Mouse (Mus musculus): ENCODE results near the gene Rbm4. TPM values are rescaled to one million over a fixed set of nuclear protein-coding genes. Genes with fewer than 3 reads are reported as not detected.
"Not testable (repeated sequence)": the region's sequence is repeated elsewhere in the genome, so short reads cannot be mapped to it uniquely, and the experiment has no call there.

Rbm4 gene
- polyA plus RNA-seq, 1 experiment from 2014 or later = 72.3 TPM

DNA sequence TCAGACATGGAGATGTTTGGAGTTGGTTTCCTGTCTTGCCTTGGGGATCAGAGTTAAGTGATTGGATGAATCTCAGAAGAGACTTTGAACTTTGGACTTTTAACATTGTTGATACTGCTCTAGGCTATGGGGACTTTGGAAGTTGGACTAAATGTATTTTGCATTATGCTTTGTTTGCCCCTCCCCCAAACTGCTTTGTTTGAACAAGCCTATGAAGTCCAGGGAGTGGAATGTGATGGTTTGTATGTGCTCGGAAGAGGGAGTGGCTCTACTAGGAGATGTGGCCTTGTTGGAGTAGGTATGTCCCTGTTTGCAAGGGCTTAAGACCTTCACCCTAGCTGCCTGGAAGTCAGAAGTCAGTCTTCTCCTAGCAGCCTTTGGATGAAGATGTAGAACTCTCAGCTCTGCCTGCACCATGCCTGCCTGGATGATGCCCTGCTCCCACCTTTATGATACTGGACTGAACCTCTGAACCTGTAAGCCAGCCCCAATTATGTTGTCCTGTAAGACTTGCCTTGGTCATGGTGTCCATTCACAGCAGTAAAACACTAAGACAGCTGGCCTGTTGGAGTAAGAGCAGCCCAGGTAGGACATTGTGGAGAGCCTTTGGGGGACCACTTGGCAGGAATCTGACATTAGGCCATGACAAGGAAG is 23.6 kb upstream of the Rbm4 start:
- 66% methylated on average over 1 of the region's 1 CpGs for WGBS
- peaks cover 2% of the 10 kb centered on the region for H3K4me1 ChIP-seq (replicated peaks)

DNA sequence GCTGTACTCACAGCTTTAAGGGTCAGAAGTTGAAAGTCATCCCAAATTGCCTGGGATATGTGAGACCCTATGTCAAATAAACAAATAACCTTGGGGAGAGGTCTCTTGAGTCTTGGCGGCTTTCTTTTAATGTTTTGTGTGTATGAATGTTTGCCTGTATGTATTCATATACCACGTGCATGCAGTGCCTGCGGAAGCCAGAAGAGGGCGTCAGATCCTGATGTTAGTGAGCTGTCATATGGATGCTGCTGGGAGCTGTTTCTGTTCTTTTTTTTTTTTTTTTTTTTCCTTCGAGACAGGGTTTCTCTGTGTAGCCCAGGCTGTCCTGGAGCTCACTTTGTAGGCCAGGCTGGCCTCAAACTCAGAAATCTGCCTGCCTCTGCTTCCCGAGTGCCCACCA is 19.3 kb upstream of the Rbm4 start:
- no peak overlapping the region for H3K9ac ChIP-seq
- peaks cover 30% of the 10 kb centered on the region for H3K4me1 ChIP-seq (replicated peaks)
- H3K4me3 ChIP-seq = no peak overlapping the region
- no peak overlapping the region for H3K4me2 ChIP-seq
- no peak overlapping the region for H3K27ac ChIP-seq (replicated peaks)
- H3K36me3 ChIP-seq = no peaks in the 10 kb centered on the region
- no peaks in the 10 kb centered on the region for H3K9me3 ChIP-seq
- whole genome bisulfite sequencing = 76% methylated on average over 6 of the region's 6 CpGs
- H3K27me3 ChIP-seq = no peaks in the 10 kb centered on the region
- no peak for ATAC-seq (ENCODE audit: low FRiP score, low read depth)

More for the DNA sequence above, 23.6 kb upstream of the Rbm4 start:
- Histone ChIP-seq H3K4me2 (no peak overlapping the region), H3K4me3 (no peak overlapping the region), H3K27ac (replicated peaks) (no peak overlapping the region), H3K36me3 (no peaks in the 10 kb centered on the region), H3K9ac (no peak overlapping the region), H3K27me3 (no peaks in the 10 kb centered on the region), H3K9me3 (no peaks in the 10 kb centered on the region)
- ATAC-seq (ENCODE audit: low FRiP score, low read depth) = no peak

DNA sequence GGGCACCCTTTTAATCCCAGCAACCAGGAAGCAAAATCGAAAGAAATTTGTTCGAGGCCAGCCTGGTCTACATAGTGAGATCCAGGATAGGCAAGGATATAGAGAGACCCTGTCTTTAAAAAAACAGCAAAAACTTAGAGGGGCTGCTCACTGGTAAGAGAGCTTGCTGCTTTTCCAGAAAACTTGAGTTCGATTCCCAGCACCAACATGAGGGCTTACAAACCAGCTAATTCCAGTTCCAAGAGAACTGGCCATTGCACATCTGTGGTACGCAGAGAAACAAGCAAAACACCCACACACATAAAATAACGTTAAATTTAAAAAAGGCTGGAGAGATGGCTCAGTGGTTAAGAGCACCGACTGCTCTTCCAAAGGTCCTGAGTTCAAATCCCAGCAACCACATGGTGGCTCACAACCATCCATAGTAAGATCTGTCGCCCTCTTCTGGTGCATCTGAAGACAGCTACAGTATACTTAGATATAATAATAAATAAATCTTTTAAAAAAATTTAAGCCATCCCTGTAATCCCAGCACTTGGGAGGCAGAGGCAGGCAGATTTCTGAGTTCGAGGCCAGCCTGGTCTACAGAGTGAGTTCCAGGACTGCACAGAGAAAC is 18.7 kb upstream of the Rbm4 start:
- H3K4me3 ChIP-seq = peak overlapping the region; percentile 80
- WGBS = 82% methylated on average over 8 of the region's 8 CpGs
- H3K4me1 ChIP-seq (replicated peaks) = peaks cover 35% of the 10 kb centered on the region
- H3K36me3 ChIP-seq; H3K9me3 ChIP-seq; ATAC-seq (ENCODE audit: low FRiP score, low read depth); H3K27me3 ChIP-seq: not testable (repeated sequence)
- peak overlapping the region; percentile 94 for H3K27ac ChIP-seq (replicated peaks)
- H3K9ac ChIP-seq = peak overlapping the region; percentile 80
- H3K4me2 ChIP-seq = peak overlapping the region; percentile 73

DNA sequence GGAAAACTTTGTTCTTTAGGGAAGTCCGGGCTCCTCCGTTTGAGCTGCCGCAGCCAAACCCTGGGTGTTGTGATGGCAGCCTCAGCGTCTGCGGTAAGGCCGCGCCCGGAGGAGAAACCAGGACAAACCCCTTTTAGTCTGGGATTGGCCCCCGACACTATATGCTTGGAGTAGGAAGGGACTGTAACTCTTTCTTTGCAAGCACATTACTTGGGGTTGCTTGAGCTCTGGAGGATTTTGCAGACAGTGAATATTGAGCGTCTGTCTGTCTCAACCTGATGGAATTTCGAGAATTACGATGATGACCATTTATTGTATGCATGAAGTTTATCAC is 18.2 kb upstream of the Rbm4 start:
- H3K27me3 ChIP-seq = no peaks in the 10 kb centered on the region
- no peaks in the 10 kb centered on the region for H3K9me3 ChIP-seq
- peak overlapping the region; percentile 80 for H3K4me3 ChIP-seq
- H3K4me2 ChIP-seq = peak overlapping the region; percentile 73
- H3K4me1 ChIP-seq (replicated peaks) = peaks cover 39% of the 10 kb centered on the region
- 6% methylated on average over 12 of the region's 12 CpGs for WGBS
- peak; percentile 40; the same call in 1 of the 2 replicates for ATAC-seq (ENCODE audit: low FRiP score, low read depth)
- no peaks in the 10 kb centered on the region for H3K36me3 ChIP-seq
- H3K27ac ChIP-seq (replicated peaks) = peak overlapping the region; percentile 94
- peak overlapping the region; percentile 80 for H3K9ac ChIP-seq

DNA sequence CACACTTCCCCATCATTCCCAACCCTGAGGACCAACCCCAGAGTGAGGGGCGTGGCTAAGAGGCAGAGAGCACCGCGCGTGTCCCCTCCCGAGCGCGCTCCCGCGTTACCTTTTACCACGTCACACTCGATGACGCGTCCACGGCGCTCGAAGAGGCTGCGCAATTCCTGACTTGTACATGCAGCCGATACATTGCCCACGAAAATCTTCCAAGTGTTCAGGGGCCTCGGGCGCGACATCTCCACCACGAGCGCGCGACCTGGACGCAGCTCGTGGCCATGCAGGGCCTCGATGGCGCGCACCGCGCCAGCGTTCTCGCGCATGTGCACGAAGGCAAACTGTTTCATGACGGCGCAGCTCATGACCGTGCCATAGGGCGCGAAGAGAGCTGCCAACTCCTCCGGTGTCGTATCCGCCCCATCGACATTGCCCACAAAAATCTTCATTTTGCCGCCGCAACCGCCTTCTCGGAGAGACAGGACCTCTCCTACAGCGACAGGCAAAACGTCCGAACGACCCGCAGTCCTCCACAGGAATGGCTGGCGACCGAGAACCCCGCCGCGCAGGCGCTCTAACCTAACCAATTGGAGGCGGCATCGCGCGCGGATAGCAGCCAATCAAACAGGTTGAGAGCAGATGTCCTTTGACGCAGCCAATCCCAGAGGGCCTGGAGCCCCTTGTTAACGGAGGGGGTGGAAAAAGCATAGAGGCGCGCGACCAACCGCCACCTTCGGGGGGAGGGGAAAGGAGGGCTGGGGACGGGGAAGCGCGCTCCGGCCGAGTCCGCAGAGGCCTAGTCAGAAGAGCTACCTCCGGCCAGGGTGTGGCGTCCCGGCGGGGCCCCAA is 17.6 kb upstream of the Rbm4 start, which contains the start of the genes Gm21992 and Rbm14:
Gene Gm21992 (minus strand): TSS at position 550 of the 846 bp plus-strand sequence.
Gene Rbm14 (minus strand): TSS at position 572 of the 846 bp plus-strand sequence.
- H3K27ac ChIP-seq (replicated peaks) = peak within 1 kb of the TSS; percentile 94
- H3K4me1 ChIP-seq (replicated peaks) = peaks cover 39% of the 10 kb centered on the region
- H3K4me3 ChIP-seq = peak within 1 kb of the TSS; percentile 80
- under 1% methylated on average over 83 of the region's 83 CpGs for WGBS
- no peaks in the 10 kb centered on the region for H3K9me3 ChIP-seq
- no peaks in the 10 kb centered on the region for H3K27me3 ChIP-seq
- H3K9ac ChIP-seq = peak within 1 kb of the TSS; percentile 80
- peak within 1 kb of the TSS; percentile 81 for H3K4me2 ChIP-seq
- no peaks in the 10 kb centered on the region for H3K36me3 ChIP-seq
- ATAC-seq (ENCODE audit: low FRiP score, low read depth) = peak; percentile 99

DNA sequence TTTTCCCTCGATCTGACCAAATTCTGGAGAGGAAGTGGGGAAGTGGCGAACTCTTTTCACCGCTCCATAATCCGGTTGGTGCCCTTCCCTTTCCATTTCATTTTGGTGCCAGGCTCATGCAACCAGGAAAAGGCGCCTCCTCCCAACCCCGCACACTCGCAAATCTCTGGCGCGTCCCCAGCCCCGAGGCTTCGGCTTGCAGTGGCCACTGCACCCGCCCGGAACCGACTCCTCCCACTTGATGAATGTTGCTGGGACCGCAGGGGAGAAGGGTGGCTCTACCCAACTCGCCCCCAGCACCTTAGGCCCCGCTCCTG is 17.0 kb upstream of the Rbm4 start:
- H3K36me3 ChIP-seq = no peaks in the 10 kb centered on the region
- peak overlapping the region; percentile 80 for H3K4me3 ChIP-seq
- ATAC-seq (ENCODE audit: low FRiP score, low read depth) = no peak
- WGBS = 0% methylated on average over 17 of the region's 17 CpGs
- H3K4me1 ChIP-seq (replicated peaks) = peaks cover 39% of the 10 kb centered on the region
- peak overlapping the region; percentile 94 for H3K27ac ChIP-seq (replicated peaks)
- H3K9me3 ChIP-seq = no peaks in the 10 kb centered on the region
- H3K9ac ChIP-seq = peak overlapping the region; percentile 74
- no peaks in the 10 kb centered on the region for H3K27me3 ChIP-seq
- peak overlapping the region; percentile 81 for H3K4me2 ChIP-seq

DNA sequence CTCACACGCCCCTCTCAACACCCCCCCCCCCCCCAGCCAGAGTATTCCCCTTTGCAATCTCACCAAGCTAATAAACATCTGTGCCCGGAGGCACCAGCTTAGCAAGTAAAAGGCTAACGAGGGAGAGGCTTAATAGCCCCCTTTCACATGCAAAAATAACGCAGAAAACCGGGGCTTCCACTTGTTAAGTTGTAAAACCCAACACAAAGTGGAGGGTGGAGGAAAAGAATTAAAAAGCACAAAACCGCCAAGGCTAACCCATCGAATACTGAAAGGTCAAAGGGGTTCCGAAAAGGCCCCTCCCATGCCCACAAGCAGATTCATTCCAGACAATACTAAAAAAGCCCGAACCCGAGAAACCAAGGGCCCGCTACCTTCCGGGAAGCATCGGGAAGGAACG is 16.6 kb upstream of the Rbm4 start:
- Histone ChIP-seq H3K27ac (replicated peaks) (peak overlapping the region; percentile 94), H3K36me3 (no peaks in the 10 kb centered on the region), H3K9me3 (no peaks in the 10 kb centered on the region), H3K9ac (peak overlapping the region; percentile 74), H3K4me2 (peak overlapping the region; percentile 81), H3K4me3 (peak overlapping the region; percentile 80), H3K27me3 (no peaks in the 10 kb centered on the region), H3K4me1 (replicated peaks) (peaks cover 40% of the 10 kb centered on the region)
- 0% methylated on average over 14 of the region's 14 CpGs for WGBS
- ATAC-seq (ENCODE audit: low FRiP score, low read depth) = no peak

DNA sequence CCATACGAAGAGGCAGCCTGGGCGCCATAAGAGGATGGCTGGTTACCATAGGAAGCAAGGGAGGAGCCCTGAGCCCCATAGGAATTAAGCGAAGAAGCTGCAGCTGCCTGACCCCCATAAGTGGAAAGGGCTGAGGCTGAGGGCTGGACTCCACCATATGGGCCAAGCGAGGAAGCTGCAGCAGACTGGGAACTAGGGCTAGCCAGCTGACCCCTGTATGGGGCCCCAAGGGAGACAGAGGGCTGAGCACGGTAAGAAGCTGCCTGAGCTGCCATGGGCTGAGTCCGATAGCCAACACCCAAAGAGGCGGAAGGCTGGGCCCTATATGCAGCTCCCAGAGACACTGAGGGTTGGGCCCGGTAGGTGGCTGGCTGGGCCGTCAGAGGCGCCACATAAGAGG is 9.6 kb upstream of the Rbm4 start:
- Histone ChIP-seq H3K9me3 (no peaks in the 10 kb centered on the region), H3K27me3 (no peaks in the 10 kb centered on the region), H3K36me3 (peaks cover 43% of the 10 kb centered on the region), H3K4me3 (no peak overlapping the region), H3K9ac (no peak overlapping the region), H3K4me1 (replicated peaks) (peaks cover 15% of the 10 kb centered on the region), H3K4me2 (no peak overlapping the region), H3K27ac (replicated peaks) (no peak overlapping the region)
- 74% methylated on average over 10 of the region's 10 CpGs for WGBS
- ATAC-seq (ENCODE audit: low FRiP score, low read depth) = no peak

DNA sequence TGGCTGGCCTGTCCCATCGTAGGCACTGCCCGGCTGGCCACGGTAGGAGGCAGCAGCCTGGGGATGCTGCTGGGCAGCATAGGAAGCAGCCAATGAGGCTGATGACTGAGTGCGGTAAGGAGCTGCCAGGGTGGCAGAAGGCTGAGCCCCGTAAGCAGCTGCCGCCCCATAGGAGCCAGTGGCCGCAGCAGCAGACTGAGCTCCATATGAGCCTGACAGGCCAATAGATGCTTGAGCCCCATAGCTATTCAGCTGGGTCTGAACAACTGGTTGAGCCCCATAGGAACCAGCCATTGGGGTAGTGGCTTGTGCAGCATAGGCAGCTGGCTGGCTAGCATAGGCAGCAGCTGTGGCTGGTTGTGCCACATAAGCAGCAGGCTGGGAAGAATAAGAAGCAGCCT is 9.0 kb upstream of the Rbm4 start:
- Histone ChIP-seq H3K36me3 (peaks cover 44% of the 10 kb centered on the region), H3K4me2 (no peak overlapping the region)
- ATAC-seq (ENCODE audit: low FRiP score, low read depth) = peak; percentile 46; the same call in 1 of the 2 replicates

DNA sequence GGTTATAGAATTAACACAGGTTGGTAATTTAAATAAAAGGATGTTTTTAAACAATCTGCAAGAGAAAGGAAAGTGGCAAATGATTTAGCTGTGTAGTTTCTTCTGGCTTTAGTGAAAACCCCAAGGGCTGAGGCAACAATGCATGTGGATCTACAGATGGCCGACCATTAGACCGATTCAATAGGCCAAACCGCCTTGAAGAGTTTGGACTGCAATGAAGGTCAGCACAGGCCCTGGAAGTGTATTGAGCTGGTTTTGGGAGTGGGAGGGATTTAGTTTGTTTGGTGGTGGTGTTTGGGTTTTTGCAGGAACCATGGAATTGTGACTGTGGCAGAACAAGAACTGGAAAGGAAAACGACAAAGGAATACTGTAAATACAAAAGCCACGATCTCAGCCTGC is 5.4 kb upstream of the Rbm4 start:
- no peaks in the 10 kb centered on the region for H3K27me3 ChIP-seq
- 93% methylated on average over 5 of the region's 5 CpGs for WGBS
- ATAC-seq (ENCODE audit: low FRiP score, low read depth) = no peak
- no peaks in the 10 kb centered on the region for H3K9me3 ChIP-seq
- no peak overlapping the region for H3K9ac ChIP-seq
- peaks cover 13% of the 10 kb centered on the region for H3K4me1 ChIP-seq (replicated peaks)
- H3K4me2 ChIP-seq = no peak overlapping the region
- H3K4me3 ChIP-seq = no peak overlapping the region
- no peak overlapping the region for H3K27ac ChIP-seq (replicated peaks)
- H3K36me3 ChIP-seq = peaks cover 47% of the 10 kb centered on the region

More for the DNA sequence above, 9.0 kb upstream of the Rbm4 start:
- Histone ChIP-seq H3K4me3 (no peak overlapping the region), H3K9me3 (no peaks in the 10 kb centered on the region), H3K27me3 (no peaks in the 10 kb centered on the region), H3K9ac (no peak overlapping the region), H3K27ac (replicated peaks) (no peak overlapping the region), H3K4me1 (replicated peaks) (peaks cover 9% of the 10 kb centered on the region)
- WGBS = 79% methylated on average over 7 of the region's 7 CpGs

DNA sequence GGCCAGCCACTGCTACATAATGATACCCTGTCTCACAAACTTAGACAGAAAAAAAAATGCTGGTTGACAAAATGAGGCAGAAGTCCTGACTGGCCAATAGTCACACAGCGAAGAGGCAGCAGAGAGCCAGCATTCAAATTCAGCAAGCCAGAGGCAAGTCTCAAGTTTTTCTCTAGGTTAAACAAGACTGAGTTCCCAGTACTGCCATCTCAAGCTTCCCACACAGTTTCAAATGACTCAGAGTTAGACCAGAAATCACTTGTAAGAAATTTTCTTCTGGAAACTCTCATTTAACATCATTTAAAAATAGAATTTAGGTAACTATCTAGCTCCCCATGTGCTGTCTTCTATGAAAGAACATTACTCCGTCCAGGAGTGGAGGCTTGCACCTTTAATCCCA is 4.1 kb upstream of the Rbm4 start:
- Histone ChIP-seq H3K27ac (replicated peaks) (no peak overlapping the region), H3K4me1 (replicated peaks) (peaks cover 15% of the 10 kb centered on the region), H3K36me3 (peaks cover 44% of the 10 kb centered on the region), H3K4me2 (no peak overlapping the region), H3K4me3 (no peak overlapping the region), H3K27me3 (no peaks in the 10 kb centered on the region), H3K9me3 (no peaks in the 10 kb centered on the region), H3K9ac (no peak overlapping the region)
- no peak for ATAC-seq (ENCODE audit: low FRiP score, low read depth)
- 99% methylated on average over 2 of the region's 2 CpGs for WGBS

DNA sequence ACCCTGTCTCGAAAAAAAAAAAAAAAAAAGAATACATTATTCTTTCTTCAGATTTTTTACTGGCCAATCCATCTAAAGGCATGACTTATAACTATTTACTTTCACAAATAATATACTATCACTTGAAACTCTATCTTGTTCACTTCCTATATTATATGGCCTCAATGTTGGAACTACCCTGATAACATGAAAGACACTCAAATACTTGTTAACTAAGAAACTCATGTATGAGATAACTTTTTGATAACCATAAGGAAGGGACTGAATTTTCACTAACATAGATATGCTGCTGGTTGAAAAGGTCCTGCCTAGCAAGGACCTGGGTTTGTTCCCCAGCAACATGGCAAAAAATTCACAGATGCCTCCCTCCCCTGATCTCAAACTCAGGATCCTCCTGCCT is 2.2 kb upstream of the Rbm4 start:
- Histone ChIP-seq H3K36me3 (peaks cover 38% of the 10 kb centered on the region), H3K9me3 (no peaks in the 10 kb centered on the region), H3K27me3 (no peaks in the 10 kb centered on the region), H3K4me1 (replicated peaks) (peaks cover 32% of the 10 kb centered on the region), H3K4me3 (no peak overlapping the region), H3K4me2 (no peak overlapping the region), H3K9ac (no peak overlapping the region), H3K27ac (replicated peaks) (no peak overlapping the region)
- ATAC-seq (ENCODE audit: low FRiP score, low read depth) = no peak
- 90% methylated on average over 1 of the region's 1 CpGs for WGBS

Measured in hindbrain, embryonic 15.5 days (tissue).